Mouse (Mus musculus): ENCODE data around the gene Smok3a. TPM values are rescaled to one million over a fixed set of nuclear protein-coding genes. Genes with fewer than 3 reads are reported as not detected.
"Not testable (repeated sequence)": the region's sequence is repeated elsewhere in the genome, so short reads cannot be mapped to it uniquely, and the experiment has no call there.

Gene Smok3a
- polyA plus RNA-seq, 2 experiments = not detected

GRCm38 (mm10) chr5:138012382-138012781, 8.7 kb upstream of the Smok3a start:
- H3K4me2 ChIP-seq (ENCODE audit: low read depth) = no peak overlapping the region
- H3K27me3 ChIP-seq (ENCODE audit: control insufficient read depth, insufficient read depth, low read length) = no peaks in the 10 kb centered on the region
- WGBS (ENCODE audit: insufficient replicate concordance) = 73% methylated on average over 5 of the region's 5 CpGs
- ATAC-seq (ENCODE audit: insufficient read depth) (no peak), DNase-seq (ENCODE audit: low read depth in 3 of 3, low spot score in 3 of 3) (no peak)
- H3K9ac ChIP-seq (replicated peaks) = no peak overlapping the region
- TF ChIP-seq CTCF (IDR thresholded peaks at IDR 0.05; ENCODE audit: low read depth) (no peak), EP300 (IDR thresholded peaks at IDR 0.05; ENCODE audit: low read depth) (no peak)
- H3K4me3 ChIP-seq (ENCODE audit: insufficient read depth in 1 of 2, low read depth in 2 of 2, low read length in 2 of 2) = no peak overlapping the region
- H3K9me3 ChIP-seq (ENCODE audit: control insufficient read depth, low read length) = no peaks in the 10 kb centered on the region
- H3K36me3 ChIP-seq (replicated peaks; ENCODE audit: control insufficient read depth, insufficient read depth, low read depth) = no peaks in the 10 kb centered on the region
- peaks cover 0 to 4% of the 10 kb centered on the region in 2 experiments; a peak in 1 of 4 replicates for H3K4me1 ChIP-seq (replicated peaks; ENCODE audit: control insufficient read depth in 2 of 2, insufficient read depth in 2 of 2, low read length in 1 of 2)
- no peak overlapping the region for H3K27ac ChIP-seq

- H3K4me1 ChIP-seq (replicated peaks; ENCODE audit: control insufficient read depth in 2 of 2, insufficient read depth in 2 of 2, low read length in 1 of 2) = peaks cover 0 to 2% of the 10 kb centered on the region in 2 experiments; a peak in 1 of 4 replicates
- DNase-seq (ENCODE audit: low read depth in 3 of 3, low spot score in 3 of 3) = no peak
- no peak overlapping the region for H3K9ac ChIP-seq (replicated peaks)
- H3K4me3 ChIP-seq (ENCODE audit: insufficient read depth in 1 of 2, low read depth in 2 of 2, low read length in 2 of 2) = no peak overlapping the region
- H3K36me3 ChIP-seq (replicated peaks; ENCODE audit: control insufficient read depth, insufficient read depth, low read depth) = no peaks in the 10 kb centered on the region
- 68% methylated on average over 2 of the region's 2 CpGs for WGBS (ENCODE audit: insufficient replicate concordance)
- no peaks in the 10 kb centered on the region for H3K27me3 ChIP-seq (ENCODE audit: control insufficient read depth, insufficient read depth, low read length)
- H3K9me3 ChIP-seq (ENCODE audit: control insufficient read depth, low read length) = no peaks in the 10 kb centered on the region
- no peak for ATAC-seq (ENCODE audit: insufficient read depth)
- TF ChIP-seq EP300 (IDR thresholded peaks at IDR 0.05; ENCODE audit: low read depth) (no peak), CTCF (IDR thresholded peaks at IDR 0.05; ENCODE audit: low read depth) (no peak)
- no peak overlapping the region for H3K27ac ChIP-seq
- no peak overlapping the region for H3K4me2 ChIP-seq (ENCODE audit: low read depth)
Observed at GRCm38 (mm10) chr5:138016530-138016929, 4.5 kb upstream of the Smok3a start.

- ATAC-seq (ENCODE audit: insufficient read depth) (no peak), DNase-seq (ENCODE audit: low read depth in 3 of 3, low spot score in 3 of 3) (no peak)
- H3K27ac ChIP-seq = no peak overlapping the region
Observed at GRCm38 (mm10) chr5:138016997-138017396, 4.1 kb upstream of the Smok3a start.

GRCm38 (mm10) chr5:138019577-138019976, 1.5 kb upstream of the Smok3a start:
- H3K4me2 ChIP-seq (ENCODE audit: low read depth); H3K4me3 ChIP-seq (ENCODE audit: insufficient read depth in 1 of 2, low read depth in 2 of 2, low read length in 2 of 2); ATAC-seq (ENCODE audit: insufficient read depth); DNase-seq (ENCODE audit: low read depth in 3 of 3, low spot score in 3 of 3); H3K9me3 ChIP-seq (ENCODE audit: control insufficient read depth, low read length); H3K36me3 ChIP-seq (replicated peaks; ENCODE audit: control insufficient read depth, insufficient read depth, low read depth); H3K27ac ChIP-seq; H3K9ac ChIP-seq (replicated peaks); H3K4me1 ChIP-seq (replicated peaks; ENCODE audit: control insufficient read depth in 2 of 2, insufficient read depth in 2 of 2, low read length in 1 of 2); H3K27me3 ChIP-seq (ENCODE audit: control insufficient read depth, insufficient read depth, low read length): not testable (repeated sequence)
- 77% methylated on average over 3 of the region's 4 CpGs for WGBS (ENCODE audit: insufficient replicate concordance)

More at GRCm38 (mm10) chr5:138016997-138017396, 4.1 kb upstream of the Smok3a start:
- Histone ChIP-seq H3K9ac (replicated peaks) (no peak overlapping the region), H3K4me2 (ENCODE audit: low read depth) (no peak overlapping the region), H3K36me3 (replicated peaks; ENCODE audit: control insufficient read depth, insufficient read depth, low read depth) (no peaks in the 10 kb centered on the region), H3K27me3 (ENCODE audit: control insufficient read depth, insufficient read depth, low read length) (no peaks in the 10 kb centered on the region), H3K9me3 (ENCODE audit: control insufficient read depth, low read length) (no peaks in the 10 kb centered on the region), H3K4me3 (ENCODE audit: insufficient read depth in 1 of 2, low read depth in 2 of 2, low read length in 2 of 2) (no peak overlapping the region), H3K4me1 (replicated peaks; ENCODE audit: control insufficient read depth in 2 of 2, insufficient read depth in 2 of 2, low read length in 1 of 2) (peaks cover 0 to 2% of the 10 kb centered on the region in 2 experiments; a peak in 1 of 4 replicates)
- TF ChIP-seq CTCF (IDR thresholded peaks at IDR 0.05; ENCODE audit: low read depth) = no peak

GRCm38 (mm10) chr5:138052894-138053293, 31.8 kb downstream of the Smok3a start, which contains the start of gene Smok3c:
Smok3c (plus strand) TSS chr5:138053194.
- DNase-seq (ENCODE audit: low read depth in 3 of 3, low spot score in 3 of 3) = not testable (repeated sequence)

GRCm38 (mm10) chr5:138073803-138074202, 52.7 kb downstream of the Smok3a start:
- Histone ChIP-seq H3K9me3 (ENCODE audit: control insufficient read depth, low read length) (no peaks in the 10 kb centered on the region), H3K9ac (replicated peaks) (no peak overlapping the region), H3K4me2 (ENCODE audit: low read depth) (no peak overlapping the region), H3K4me1 (replicated peaks; ENCODE audit: control insufficient read depth in 2 of 2, insufficient read depth in 2 of 2, low read length in 1 of 2) (no peaks in the 10 kb centered on the region), H3K4me3 (ENCODE audit: insufficient read depth in 1 of 2, low read depth in 2 of 2, low read length in 2 of 2) (no peak overlapping the region), H3K27ac (no peak overlapping the region), H3K27me3 (ENCODE audit: control insufficient read depth, insufficient read depth, low read length) (no peaks in the 10 kb centered on the region), H3K36me3 (replicated peaks; ENCODE audit: control insufficient read depth, insufficient read depth, low read depth) (no peaks in the 10 kb centered on the region)
- 70% methylated on average over 4 of the region's 4 CpGs for WGBS (ENCODE audit: insufficient replicate concordance)
- no peak for ATAC-seq (ENCODE audit: insufficient read depth)
- DNase-seq (ENCODE audit: low read depth in 3 of 3, low spot score in 3 of 3) = no peak
- no peak for TF ChIP-seq CTCF (IDR thresholded peaks at IDR 0.05; ENCODE audit: low read depth)
- TF ChIP-seq EP300 (IDR thresholded peaks at IDR 0.05; ENCODE audit: low read depth) = no peak

More at GRCm38 (mm10) chr5:138052894-138053293, 31.8 kb downstream of the Smok3a start, which contains the start of gene Smok3c:
- H3K36me3 ChIP-seq (replicated peaks; ENCODE audit: control insufficient read depth, insufficient read depth, low read depth); H3K27ac ChIP-seq; H3K4me1 ChIP-seq (replicated peaks; ENCODE audit: control insufficient read depth in 2 of 2, insufficient read depth in 2 of 2, low read length in 1 of 2); H3K9ac ChIP-seq (replicated peaks); H3K4me3 ChIP-seq (ENCODE audit: insufficient read depth in 1 of 2, low read depth in 2 of 2, low read length in 2 of 2); H3K4me2 ChIP-seq (ENCODE audit: low read depth); H3K27me3 ChIP-seq (ENCODE audit: control insufficient read depth, insufficient read depth, low read length); ATAC-seq (ENCODE audit: insufficient read depth); H3K9me3 ChIP-seq (ENCODE audit: control insufficient read depth, low read length): not testable (repeated sequence)
- no CpG with 5 or more reads among the region's 5 CpGs for WGBS (ENCODE audit: insufficient replicate concordance)
